Mouse (Mus musculus): ENCODE data around the gene Iqschfp.

Iqschfp gene

DNA sequence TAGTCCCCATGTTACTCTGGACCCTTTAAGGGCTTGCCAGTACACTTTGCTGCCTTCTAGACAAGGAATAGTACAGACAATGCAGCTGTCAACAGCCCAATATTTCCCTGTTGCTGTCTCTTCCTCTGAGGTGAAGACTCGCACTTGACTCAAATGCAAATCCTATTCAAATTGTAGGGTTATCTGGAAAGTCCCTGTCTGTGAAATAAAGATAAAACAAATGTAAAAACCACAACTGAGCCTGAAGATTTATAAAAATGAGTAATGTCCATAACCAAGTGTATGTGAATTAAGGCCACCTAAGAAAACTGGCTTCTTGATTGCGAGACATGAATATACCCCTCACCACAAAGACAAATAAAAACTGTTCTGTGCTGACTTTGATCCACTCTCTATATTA, 347.9 kb downstream of the Iqschfp start:
- DNase-seq, result no peak

DNA sequence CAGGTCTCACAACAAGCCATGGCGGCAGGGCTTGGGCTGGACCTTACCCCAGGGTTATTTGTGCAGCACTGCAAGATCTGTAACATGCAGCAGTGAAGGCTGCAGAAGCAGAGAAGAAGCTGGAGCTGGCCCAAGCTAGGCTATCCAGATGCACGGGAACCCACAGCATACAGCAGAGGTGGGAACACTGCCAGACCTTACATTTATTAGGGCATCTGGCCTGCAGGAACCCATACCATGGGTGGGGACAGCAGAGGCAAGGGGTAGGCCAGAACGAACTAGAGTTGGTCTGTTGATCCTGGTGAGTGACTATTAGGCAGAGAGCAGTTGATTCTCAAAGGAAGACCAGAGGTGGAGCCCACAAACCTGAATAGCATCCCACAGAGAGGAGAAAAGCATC, 351.2 kb downstream of the Iqschfp start:
- no peak for DNase-seq

DNA sequence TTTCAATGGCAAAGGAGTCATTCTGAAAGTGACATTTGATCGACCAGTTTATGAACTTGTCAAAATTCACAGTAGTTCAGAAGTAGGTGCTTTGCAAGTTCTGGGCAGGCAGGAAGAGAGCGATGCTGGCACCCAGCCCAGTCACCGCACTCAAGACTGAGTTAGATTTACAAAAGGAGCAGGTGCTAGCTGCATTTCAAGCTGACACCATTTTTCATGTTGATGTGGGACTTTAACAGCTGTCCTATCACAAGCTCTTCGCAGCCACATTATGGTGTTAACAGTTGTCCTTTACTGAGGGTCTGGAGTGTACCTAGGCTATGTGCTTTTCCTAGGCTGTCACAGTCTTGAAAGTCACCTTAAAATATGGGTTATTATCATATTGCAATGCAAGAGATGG, 354.1 kb downstream of the Iqschfp start:
- no peak for DNase-seq

DNA sequence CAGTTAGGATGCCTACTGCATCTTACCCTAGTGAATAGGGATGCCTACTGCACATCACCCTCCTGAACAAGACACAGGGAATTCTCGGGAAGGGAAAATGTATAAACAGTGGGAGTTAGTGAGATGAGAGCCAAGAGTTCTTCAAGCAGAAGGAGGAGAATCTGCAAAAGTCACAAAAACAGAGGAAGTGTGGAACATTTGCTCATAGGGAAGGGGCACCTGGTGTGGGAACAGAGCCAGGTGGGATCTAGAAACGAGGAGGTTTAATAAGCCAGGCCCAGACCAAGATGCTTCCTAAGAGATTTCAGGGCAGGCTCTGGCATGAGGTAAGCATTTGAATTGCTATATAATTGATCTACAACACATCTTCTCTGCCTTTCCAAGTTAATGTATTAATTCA, 358.6 kb downstream of the Iqschfp start:
- DNase-seq, result no peak

DNA sequence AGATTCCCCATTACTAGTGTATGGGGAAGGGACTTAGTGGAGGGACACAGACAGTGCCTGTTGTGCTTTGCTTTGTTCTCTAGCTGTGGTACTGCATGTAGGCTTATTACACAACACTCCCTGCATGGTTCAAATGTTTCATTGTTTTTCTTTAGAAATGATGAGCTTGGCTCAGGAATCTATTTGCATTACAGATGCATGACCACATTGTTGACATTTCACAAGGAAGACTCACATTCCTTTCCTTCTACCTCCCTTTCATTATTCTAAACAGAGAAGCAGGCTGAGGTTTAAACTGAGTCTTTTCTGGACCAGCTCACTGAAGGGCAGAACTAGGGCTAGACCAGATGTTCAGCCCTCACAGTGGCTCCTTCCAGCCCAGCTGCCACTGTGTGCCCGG, 360.3 kb downstream of the Iqschfp start:
- DNase-seq, result no peak

DNA sequence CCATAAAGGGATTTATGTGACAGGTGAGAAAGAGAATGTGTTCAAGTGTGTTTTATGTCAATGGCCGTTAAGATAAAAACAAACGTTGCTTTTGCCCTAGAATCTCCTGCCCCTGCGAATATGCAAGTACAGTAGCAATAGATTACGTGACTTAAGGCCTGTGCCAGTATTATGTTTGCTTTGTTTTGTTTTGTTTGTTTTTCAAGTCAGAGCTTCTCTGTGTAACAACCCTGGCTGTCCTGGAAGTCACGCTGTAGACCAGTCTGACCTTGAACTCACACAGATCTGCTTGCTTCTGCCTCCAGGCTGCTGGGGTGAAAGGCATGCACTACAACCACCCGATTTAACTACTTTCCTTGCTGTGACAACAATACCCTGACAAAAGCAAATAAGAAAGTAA, 370.3 kb downstream of the Iqschfp start:
- no peak for DNase-seq

DNA sequence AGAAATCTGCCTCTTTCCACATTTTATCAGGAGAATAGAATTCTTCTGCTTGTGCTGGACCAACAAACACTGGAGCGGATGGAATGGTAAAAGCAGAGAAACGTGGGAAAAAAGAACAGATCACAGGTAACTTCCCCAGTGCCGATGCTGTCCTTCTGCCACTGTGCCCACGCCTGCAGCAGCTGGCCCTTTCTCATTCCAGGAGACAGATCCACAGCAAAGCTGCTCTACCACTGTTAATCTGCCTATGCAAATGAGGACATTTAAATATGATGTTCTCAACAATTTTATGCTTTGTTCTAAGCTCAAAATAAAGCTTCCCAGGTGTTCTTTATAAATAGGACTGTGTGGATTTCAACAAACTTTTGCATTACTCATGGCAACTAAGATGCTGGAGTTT, 375.9 kb downstream of the Iqschfp start:
- DNase-seq, result no peak

DNA sequence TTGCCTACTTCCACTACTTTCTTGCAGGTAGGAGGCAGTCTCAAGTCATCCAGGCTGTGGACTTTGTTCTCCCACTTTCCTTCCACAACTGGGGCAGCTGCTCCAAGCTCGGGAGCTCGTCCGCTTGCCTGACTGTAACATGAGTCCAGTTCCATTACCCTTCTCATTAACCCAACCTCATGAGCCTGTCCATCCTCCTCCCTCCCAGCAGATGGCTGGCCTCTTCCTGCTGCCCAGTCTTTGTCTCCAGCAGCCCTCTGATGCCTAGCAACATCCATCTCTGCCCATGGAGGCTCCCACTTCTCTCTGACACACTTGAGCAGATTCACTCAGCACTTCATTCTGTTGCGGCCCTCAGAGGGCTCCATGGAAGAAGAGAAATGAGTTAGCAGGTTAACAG, 377.2 kb downstream of the Iqschfp start:
- no peak for DNase-seq

DNA sequence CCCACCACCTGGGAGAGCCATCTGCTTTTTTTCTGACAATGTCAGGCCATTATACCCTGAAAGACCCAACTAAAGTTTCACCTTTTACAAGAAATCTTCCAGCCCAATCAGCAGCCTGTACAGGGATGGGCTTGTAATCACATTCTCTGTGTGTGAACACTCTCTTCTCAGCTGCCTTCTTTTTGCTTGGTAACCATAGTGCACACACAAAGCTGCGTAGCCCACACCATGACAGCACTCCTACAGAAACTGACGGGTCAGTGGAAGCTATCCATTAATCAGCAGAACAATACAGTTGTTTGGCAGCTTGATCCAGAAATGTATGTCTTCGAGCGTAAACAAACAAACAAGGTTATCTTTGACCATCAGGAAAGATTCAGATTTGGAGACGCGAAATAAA, 378.2 kb downstream of the Iqschfp start:
- DNase-seq, result no peak

DNA sequence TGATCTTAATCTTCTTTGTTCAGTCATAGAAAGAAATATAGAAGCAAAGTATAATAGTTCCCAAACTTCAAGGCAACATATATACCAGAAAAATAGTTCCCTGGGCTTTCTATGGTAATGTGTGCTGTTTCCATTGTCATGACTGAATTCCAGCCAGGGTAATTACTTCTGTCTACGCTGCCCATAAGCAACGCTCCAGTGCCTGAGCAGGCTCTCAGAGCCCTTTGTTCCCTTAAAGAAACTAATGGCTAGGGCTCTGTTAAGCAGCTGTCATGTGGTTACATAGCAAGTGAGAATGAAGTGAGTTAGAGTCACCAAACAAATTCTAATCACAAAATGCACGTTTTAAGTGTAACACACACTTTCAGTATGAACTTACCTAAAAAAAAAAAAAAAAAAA, 379.4 kb downstream of the Iqschfp start:
- no peak for DNase-seq

DNA sequence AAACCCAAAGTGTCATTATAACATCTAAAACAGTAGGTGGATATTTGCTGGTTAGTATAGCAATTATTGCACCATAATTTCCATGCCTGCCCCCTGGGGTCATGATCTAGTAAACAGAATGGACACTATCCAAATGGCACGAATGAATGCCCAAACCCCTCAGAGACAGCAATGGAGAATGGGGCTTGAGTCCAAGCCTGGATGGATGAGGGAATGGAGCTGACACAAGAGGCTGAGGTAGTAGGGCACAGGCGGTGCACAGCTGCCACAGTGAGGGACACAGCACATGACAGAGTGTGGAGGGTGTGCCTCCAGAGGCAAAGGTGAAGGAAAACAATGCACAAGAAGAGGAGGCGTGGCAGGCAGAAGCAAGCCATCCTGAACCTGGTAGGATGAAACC, 379.8 kb downstream of the Iqschfp start:
- no peak for DNase-seq

DNA sequence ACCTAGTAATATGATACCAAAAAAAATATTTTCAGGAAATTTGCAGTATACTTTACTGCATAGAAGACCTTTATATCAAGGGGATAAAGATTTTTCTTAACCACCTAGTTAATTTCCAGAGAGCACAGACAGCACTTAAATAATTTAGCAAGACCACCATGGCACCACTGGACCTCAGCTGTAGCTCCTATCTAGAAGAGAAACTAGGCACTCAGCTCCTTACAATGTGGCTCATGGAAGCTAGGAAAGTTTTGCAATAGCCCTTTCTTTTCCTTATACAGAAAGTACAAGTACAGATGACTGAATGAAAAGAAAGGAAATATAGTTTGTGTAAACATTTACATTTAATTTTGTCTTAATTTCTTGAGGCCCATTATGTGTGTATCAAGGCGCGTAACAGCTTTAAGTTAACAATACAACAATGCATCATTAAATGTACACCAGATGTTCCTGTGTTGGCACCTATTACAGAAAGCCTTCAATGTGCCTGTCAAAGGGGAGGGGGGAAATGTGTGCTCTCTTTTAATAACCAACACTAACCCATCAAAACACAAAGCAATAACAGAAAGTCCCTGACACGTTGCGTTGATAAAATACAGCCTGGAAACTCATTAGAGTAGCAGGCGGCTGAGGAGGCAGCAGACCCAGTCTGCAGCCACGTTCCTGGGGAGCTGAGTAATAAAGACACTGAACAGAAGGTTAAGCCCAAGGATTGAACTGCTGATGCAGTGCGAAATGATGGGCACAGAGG, 391.0 kb downstream of the Iqschfp start:
- DNase-seq, result no peak

DNA sequence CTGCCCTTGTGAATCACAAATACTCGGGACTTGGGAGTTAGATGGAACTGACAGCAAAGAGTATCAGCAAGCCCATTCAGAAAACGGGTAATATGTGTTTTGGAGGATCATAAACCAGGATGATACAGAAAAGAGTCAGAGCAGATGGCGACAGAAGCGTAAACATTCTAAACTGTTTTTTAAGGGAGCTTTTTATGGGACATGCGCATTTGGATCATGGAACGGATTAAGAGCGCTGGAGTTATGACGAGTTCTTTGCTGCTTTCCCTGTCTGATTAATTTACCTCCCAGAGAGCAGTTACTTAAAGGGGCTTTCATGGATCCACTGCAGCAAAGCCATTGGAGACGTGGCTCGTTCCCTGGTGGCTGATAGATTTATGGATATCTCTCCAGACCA, 391.6 kb downstream of the Iqschfp start:
- DNase-seq, result no peak

DNA sequence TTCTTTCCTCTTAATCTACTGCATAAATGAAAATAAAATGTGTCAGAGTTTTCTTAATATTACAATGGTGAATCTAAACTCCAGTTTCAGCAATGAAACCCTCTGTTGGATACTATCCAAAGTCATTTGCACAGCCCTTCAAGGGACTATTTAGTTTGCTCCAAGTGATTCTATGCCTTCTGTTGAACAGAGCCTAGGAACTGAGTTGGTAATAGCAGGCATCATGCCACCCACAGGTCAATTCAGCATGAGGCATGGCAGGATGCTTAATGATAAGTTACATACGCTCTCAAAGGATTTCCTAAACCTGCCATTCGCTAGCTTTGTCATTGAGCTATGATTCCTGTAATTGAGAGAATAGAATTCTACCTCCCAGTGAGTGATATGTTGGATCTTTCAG, 392.5 kb downstream of the Iqschfp start:
- DNase-seq, result no peak

DNA sequence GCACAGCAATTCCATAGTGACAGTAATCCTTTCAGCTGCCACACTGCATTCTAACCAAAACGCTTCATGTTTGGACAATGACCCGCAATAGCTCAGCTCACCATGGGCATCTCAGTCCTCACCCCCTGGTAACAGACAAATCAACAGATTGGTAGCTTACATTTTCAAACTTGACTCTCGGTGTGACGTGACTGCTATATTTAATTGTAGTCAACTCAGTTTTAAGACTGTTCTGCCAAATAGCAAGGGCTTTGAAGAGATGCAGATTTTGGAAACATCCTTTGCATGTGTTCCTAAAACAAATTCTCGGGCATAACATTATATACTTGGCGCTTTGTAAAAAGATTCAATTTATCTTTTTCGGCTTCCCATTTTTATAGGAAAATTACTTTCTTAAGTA, 404.7 kb downstream of the Iqschfp start:
- no peak for DNase-seq

DNA sequence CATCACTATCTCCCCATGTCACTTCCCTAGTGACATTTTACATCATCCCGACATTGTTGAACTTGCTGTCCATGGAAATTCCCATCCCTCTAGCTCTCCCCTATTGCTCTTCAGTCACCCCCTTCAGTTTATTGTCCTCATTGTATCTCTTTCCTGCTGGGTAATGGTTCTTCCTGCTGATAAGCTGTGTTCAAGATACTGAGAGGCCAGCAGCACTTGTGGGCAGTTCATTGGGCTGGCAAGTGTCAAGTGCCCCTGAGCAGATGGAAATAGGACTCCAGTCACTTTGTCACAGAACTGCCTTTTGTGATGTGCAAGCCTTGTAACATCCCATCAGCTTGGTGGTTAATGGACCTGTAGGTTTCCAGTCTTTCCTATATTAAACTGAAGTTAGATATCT, 413.6 kb downstream of the Iqschfp start:
- DNase-seq, result no peak

DNA sequence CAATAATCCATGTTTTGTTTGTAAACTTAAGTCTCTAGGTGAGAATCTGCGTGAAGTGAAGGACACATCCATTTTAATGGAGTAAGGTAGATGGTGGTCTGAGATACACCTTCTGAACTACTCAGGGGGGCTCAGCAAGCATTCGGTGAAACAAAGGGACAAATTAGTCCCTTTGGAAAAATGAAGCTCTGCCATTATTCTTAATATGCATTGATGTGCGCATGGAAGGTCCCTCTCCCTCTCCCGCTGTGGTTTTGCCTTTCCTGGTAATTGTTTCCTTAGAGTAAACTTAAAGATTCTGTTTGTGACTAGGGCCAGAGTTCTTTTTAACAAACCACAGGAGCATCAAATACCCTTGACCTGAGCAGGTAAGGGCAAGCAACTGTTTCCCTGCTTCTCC, 414.7 kb downstream of the Iqschfp start:
- DNase-seq, result no peak

DNA sequence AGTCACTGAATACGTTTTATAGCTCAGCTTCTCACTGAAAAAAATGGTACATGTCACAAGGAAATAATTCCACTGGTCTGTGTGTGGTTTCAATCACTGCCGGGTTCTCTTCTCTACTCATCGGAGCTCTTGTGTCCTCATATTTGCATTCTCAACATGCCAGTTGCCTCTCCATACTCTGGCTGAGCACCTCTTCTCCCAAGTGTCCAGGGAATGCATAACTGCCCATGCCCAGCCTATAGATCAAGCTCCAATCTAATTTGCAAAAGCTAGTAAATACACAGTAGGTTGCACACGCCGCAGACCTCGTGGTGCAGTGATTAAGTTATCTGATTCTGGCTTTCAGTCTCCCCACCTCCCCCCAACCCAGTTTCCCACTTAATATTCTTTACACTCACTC, 433.5 kb downstream of the Iqschfp start:
- DNase-seq, result no peak

DNA sequence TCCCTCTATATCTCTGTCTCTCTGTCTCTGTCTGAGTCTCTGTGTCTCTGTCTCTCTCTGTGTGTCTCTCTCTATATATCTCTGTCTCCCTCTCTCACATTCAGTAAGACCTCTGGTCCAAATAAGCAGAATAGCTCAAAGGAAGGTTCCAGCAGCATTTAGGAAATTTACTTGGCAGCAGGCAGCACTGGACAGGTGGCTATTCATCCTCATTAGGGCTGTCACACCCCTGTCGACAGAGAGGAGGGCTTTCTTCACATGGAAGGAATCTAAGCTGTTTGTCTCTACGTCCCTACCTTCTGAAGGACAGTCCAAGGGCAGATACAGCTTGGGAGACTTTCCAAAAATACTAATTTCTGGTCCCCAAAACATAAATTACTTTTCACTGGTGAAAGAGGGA, 440.5 kb downstream of the Iqschfp start:
- no peak for DNase-seq

DNA sequence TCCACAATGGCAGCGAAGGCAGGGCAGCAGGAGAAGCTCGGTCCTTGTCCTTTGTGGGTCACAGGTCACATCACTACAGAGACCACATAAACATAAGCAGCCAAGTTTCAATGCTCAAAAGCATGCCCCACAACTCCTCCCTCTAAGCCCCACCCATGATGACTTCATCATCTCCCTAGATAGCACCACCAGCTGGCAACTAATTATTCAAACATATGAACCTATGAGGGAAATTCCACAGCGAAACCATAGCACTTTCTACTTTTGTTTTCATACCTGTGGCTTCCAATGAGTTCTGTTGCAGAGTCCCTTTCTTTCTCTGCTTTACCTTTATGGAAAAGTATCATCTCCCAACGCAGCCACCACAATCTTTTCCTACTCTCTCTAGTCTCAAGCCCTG, 443.5 kb downstream of the Iqschfp start:
- no peak for DNase-seq

DNA sequence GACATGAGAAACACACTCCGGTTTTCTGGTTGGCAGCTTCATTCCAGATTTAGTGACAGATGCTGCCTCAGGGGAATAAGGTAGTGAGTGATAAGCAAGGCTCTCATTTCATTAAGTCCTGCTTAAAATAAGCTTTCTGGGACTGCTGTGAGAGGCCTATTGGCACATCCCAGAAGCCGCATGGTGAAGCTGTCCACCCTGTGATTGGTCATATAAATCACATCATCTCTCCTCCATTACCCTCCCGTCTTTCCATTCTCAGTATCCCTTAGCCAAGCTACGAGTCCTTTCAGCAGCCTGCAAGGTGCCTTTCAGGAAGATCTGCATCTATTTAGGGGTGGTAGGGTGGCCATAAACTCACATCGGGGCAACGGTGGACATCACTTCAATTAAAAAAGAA, 458.6 kb downstream of the Iqschfp start:
- DNase-seq, result no peak

DNA sequence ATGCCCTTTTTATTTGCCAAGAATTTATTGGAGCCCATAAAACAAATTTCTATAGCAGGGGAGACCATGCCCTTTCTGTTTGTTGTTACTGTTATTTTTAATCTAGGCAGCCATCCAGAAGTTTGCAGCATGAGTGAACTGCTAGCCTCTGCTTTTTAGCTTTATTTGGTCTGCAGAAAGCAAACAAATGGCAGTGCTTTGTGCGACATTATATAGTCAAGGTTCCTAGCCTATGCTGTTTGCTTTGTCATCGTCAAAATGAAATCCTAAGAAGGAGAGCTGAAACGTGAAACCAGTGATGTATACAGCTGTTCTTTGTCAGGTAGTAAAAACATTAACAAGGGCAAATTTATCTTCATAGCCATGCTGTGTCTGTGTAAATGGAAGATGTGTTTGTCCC, 459.4 kb downstream of the Iqschfp start:
- no peak for DNase-seq

DNA sequence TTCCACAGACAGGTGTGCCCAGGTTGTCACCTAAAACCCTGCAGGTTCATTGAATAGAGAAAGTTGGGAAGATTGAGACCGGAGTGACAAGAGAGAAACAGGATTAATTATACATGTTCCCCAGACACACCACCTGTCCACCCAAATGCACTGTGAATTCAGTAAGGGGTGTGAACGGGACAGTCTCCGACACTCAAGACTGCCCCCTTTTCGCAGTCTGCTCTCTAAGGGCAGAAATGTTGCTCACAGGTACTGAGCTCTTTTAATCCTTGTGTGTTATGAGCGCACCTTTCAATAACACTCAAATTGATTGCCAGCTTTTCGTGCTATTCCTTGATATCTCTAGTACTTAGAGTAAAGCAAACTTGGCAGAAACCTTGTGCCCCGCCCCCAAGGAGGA, 460.9 kb downstream of the Iqschfp start:
- no peak for DNase-seq

DNA sequence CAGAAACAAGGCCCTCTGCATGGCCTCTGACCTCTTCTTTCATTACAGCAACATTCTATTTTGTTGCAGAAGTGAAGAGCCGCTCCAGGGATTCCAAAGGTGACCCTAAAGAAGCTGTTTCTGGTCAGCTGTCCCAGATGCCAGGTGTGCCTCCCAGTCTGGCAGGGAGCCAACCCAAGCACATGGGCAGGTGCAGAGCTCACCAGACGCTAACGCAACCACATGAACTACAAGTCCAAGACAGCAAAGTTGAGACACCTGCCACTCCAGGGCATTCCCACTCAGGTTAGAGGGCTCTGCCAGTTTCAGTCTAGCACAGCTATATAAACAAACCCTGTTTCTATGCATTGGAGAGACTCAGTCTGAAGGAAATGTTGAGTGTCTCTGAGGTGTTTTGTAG, 461.5 kb downstream of the Iqschfp start:
- no peak for DNase-seq

DNA sequence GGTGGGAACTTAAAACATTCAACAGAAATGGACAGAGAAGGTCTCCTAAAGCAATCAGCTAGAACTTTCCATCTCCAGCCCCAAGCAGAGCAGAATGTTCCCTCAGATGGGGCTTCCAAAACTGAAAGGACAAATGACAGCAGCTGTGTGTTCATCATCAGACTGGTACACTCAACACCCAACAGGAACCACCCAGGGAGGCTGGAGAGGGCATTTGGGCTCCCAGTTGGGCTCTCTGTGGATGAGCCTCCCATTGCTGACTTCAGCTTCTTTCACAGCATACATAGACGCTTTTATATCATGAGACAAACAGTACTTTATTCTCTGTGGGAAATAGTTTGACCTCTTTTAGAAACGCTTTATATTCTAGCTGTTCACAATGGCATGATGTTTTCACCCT, 464.5 kb downstream of the Iqschfp start:
- DNase-seq, result no peak

DNA sequence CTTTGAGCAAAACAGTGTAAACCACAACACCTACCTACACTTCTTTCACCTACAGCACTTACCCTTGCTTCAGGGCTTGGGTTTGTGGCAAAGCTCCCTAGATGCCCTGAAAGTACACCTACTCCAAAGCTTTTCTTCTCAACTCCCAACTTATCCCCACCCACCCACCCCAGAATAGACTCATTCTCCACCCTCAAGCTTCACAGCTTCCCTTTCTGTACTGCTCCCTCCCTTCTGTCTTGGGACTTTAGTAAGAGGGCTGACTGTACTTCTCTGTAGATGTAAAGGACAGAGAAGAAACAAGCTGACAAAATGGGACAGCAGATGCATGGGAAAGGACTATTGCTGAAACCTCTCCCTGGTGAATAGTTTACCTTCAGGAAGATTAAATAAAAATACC, 476.0 kb downstream of the Iqschfp start:
- DNase-seq, result no peak

Measured in cerebellum, adult 18-20 months (tissue).